Mouse (Mus musculus) forebrain, embryonic 12.5 days (tissue): ENCODE results near the gene Agbl4. TPM values are rescaled to one million over a fixed set of nuclear protein-coding genes. Genes with fewer than 3 reads are reported as not detected.

Experiments
- ATAC-seq: fragments of 200-750 bp; cut with Nextera tagmentation; 2 replicates; pipeline ENCODE4 v1.8.0; 2017; ENCODE audit warnings: moderate TSS enrichment; ENCODE audit not compliant: low FRiP score
- H3K27ac ChIP-seq: fragments of 300-500 bp; sonication (generic); 2 replicates; pipeline ENCODE4 v1.5.1; 2016; ENCODE audit warnings: mild to moderate bottlenecking
- H3K27me3 ChIP-seq: fragments of 300-500 bp; sonication (generic); 2 replicates; pipeline ENCODE4 v1.6.1; 2016; ENCODE audit warnings: mild to moderate bottlenecking
- H3K36me3 ChIP-seq: fragments of 300-500 bp; sonication (generic); replicated peaks from 2 replicates; pipeline ENCODE4 v1.6.1; 2016; ENCODE audit warnings: mild to moderate bottlenecking
- H3K4me1 ChIP-seq: fragments of 300-500 bp; sonication (generic); 2 replicates; pipeline ENCODE4 v1.6.1; 2016
- H3K4me2 ChIP-seq: fragments of 300-500 bp; sonication (generic); 2 replicates; pipeline ENCODE4 v1.6.1; 2016; ENCODE audit warnings: mild to moderate bottlenecking, moderate library complexity
- H3K4me3 ChIP-seq: fragments of 300-500 bp; sonication (generic); replicated peaks from 2 replicates; pipeline ENCODE4 v1.5.1; 2016; ENCODE audit warnings: mild to moderate bottlenecking
- H3K9ac ChIP-seq: fragments of 300-500 bp; sonication (generic); 2 replicates; pipeline ENCODE4 v1.6.1; 2016; ENCODE audit warnings: mild to moderate bottlenecking
- H3K9me3 ChIP-seq: fragments of 300-500 bp; sonication (generic); 2 replicates; pipeline ENCODE4 v1.6.1; 2016
- WGBS: fragments of 180-500 bp; shearing (Covaris S2); methylation state at CpG from one replicate; pipeline ENCODE4 v1.1.7; 2016; 5-methylcytosine and 5-hydroxymethylcytosine counted together
- polyA plus RNA-seq: library from polyadenylated mRNA; unstranded; fragments of >200 nt; fragmentation: Nextera tagmentation; extraction: Ambion mirVana; gene quantifications from 2 replicates; pipeline ENCODE4 v1.2.1, GENCODE M21; 2016

Agbl4 gene
- polyA plus RNA-seq, 1 experiment from 2014 or later: 1.9 TPM

DNA sequence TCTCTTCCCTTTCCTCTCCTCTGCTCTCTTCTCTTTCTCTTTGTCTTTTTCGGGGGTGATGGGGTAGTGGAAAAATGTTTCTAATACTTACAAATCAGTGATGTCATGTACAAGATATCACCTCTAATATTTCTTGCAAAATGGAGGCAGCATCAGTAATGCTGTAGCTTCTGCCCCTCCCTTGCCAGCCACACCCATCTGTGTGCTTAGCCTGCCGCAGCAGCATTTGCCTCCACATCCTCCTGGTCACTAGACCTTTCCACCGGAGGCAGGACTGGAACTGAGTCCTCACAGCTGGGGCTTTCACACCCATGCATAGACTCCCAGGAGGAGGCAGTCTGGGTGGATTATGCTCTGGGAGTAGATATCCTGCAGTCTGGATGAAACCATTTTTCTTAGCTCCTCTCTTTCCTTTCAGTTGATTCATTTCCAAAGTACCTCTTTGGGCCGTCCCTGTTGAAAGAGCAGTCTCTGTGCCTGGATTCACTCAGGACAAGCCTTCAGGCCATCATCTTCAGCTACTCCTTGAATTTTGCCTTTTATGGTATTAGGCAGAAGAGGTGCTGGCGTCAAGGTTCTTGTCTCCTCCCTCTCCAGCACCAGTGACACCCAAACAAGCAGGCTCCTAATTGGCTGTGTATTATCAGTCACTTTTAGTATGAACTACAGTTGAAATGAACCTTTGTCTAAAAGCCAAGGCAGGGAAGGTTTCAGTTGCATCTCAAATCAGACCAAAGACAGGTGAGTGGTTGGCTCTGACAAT, 1105.7 kb downstream of the Agbl4 start:
- H3K27ac ChIP-seq: no peak overlapping the region

DNA sequence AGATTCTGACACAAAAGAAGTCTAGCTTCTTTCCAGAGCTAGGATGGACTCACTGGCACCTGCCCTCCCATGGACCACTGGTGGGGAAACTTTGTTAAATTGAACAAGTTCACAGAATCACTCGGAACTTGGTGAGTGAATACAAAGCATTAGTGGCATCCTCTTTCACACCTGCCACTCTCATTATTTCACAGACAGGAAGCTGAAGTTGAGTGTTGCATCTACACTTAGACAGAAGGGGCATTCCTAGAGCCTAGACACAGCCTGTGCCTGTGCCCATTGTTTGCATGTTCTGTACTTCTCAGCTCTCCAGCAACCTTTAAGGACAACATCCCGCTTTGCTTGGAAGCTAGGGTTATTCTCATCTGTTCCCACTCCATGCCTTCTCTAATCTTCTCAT, 1107.5 kb downstream of the Agbl4 start:
- Histone ChIP-seq H3K27ac (no peak overlapping the region), H3K4me3 (no peak overlapping the region), H3K9me3 (no peaks in the 10 kb centered on the region), H3K4me2 (no peak overlapping the region), H3K36me3 (no peaks in the 10 kb centered on the region), H3K9ac (no peak overlapping the region), H3K4me1 (no peaks in the 10 kb centered on the region), H3K27me3 (no peaks in the 10 kb centered on the region)
- ATAC-seq: no peak
- WGBS: 82% methylated on average over 2 of the region's 2 CpGs

More for the DNA sequence above, 1105.7 kb downstream of the Agbl4 start:
- no peaks in the 10 kb centered on the region for H3K36me3 ChIP-seq
- 72% methylated on average over 5 of the region's 5 CpGs for WGBS
- H3K9me3 ChIP-seq: no peaks in the 10 kb centered on the region
- no peaks in the 10 kb centered on the region for H3K4me1 ChIP-seq
- H3K9ac ChIP-seq: no peak overlapping the region
- no peak overlapping the region for H3K4me2 ChIP-seq
- no peak for ATAC-seq
- no peaks in the 10 kb centered on the region for H3K27me3 ChIP-seq
- no peak overlapping the region for H3K4me3 ChIP-seq

DNA sequence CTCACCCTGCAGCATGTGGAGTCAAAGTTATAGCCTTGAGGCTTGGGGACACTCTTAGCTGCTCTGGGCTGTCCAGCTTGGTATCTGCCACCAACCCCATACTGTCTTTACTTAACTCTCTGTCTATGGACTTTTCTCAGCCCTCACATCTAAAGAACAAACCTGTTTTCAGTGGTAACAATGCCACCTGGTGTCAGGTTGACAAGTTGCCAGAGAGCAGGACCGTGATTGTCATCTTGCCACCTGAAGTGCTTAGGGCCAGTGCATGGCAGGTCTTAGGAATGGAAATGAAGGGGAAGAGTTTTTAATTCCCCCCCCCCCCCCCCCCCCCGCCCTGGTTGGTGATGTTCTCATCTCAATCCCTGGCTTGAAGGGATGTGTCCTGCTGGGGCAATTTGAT, 1112.7 kb downstream of the Agbl4 start:
- Histone ChIP-seq H3K27ac (no peak overlapping the region), H3K4me1 (no peaks in the 10 kb centered on the region), H3K4me3 (no peak overlapping the region), H3K27me3 (no peaks in the 10 kb centered on the region), H3K4me2 (no peak overlapping the region), H3K9me3 (no peaks in the 10 kb centered on the region), H3K9ac (no peak overlapping the region), H3K36me3 (no peaks in the 10 kb centered on the region)
- 18% methylated on average over 2 of the region's 2 CpGs for WGBS
- no peak for ATAC-seq

DNA sequence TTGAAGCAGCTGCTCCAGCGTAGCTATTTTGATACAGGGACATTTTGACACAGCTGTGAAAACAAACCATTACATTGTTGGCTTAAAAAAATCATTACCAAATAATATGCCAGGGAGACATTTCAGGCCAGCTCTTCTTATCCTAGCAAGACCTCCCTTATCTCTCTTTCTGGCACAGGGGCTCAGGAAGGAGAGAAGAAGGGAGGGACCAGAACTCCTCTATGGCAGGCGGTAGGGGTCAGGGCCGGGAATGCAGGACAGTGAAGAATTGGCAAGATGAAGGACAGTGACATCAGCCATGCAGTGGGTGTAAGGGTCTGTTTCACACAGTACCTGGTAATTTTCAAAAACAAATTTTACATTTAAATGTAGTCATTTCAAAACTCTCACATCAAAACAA, 1116.5 kb downstream of the Agbl4 start:
- Histone ChIP-seq H3K4me2 (no peak overlapping the region), H3K36me3 (no peaks in the 10 kb centered on the region), H3K4me3 (no peak overlapping the region), H3K27ac (no peak overlapping the region), H3K4me1 (peaks cover 7% of the 10 kb centered on the region; the same call in 1 of the 2 replicates), H3K27me3 (no peaks in the 10 kb centered on the region), H3K9ac (no peak overlapping the region), H3K9me3 (no peaks in the 10 kb centered on the region)
- ATAC-seq: no peak
- 77% methylated on average over 3 of the region's 3 CpGs for WGBS

GRCm38 (mm10) chr4:111516136-111516535, 1118.7 kb downstream of the Agbl4 start:
- Histone ChIP-seq H3K36me3 (no peaks in the 10 kb centered on the region), H3K4me3 (no peak overlapping the region), H3K9me3 (no peaks in the 10 kb centered on the region), H3K27ac (no peak overlapping the region), H3K4me1 (peaks cover 7% of the 10 kb centered on the region; the same call in 1 of the 2 replicates), H3K27me3 (no peaks in the 10 kb centered on the region), H3K4me2 (no peak overlapping the region), H3K9ac (no peak overlapping the region)
- 93% methylated on average over 2 of the region's 2 CpGs for WGBS
- ATAC-seq: no peak

DNA sequence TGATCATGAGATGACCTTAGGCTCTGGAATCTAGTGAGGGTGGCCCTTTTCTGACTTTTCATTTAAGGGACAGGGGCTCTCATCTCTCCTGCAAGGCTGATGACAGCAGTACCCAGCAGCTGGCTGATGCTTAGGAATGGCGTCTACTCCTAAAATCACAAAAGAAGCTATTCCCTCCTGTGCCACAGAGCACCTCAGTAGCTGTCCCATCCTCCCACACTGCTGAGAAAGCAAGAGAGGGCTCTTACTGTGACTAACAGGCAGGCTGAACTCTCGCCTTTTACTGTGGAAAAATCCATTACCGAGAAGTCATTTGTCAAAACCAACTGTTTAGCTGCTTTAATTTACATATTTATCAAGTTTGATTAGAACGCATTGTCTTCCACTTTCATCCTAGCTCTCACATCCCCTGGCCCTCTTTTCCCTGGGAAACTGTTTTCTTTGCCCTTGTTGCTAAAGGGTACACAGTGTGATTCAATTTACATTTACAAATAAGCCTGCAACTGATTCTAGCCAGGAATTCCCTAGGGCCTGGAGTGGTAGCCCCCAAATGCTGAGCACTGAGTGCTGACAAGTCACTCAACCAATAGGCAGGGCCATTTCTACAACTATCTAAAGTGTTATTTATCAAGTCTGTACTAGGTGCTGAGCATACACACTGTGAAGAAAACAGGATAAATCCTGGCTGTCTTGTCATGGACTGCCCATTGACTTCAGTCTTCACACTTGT, 1119.8 kb downstream of the Agbl4 start:
- H3K27ac ChIP-seq: no peak overlapping the region
- H3K36me3 ChIP-seq: no peaks in the 10 kb centered on the region
- H3K27me3 ChIP-seq: no peaks in the 10 kb centered on the region
- no peaks in the 10 kb centered on the region for H3K9me3 ChIP-seq
- ATAC-seq: no peak; the same call in 1 of the 2 replicates
- H3K9ac ChIP-seq: no peak overlapping the region
- H3K4me3 ChIP-seq: no peak overlapping the region
- peaks cover 7% of the 10 kb centered on the region; the same call in 1 of the 2 replicates for H3K4me1 ChIP-seq
- 34% methylated on average over 4 of the region's 4 CpGs for WGBS
- H3K4me2 ChIP-seq: no peak overlapping the region

DNA sequence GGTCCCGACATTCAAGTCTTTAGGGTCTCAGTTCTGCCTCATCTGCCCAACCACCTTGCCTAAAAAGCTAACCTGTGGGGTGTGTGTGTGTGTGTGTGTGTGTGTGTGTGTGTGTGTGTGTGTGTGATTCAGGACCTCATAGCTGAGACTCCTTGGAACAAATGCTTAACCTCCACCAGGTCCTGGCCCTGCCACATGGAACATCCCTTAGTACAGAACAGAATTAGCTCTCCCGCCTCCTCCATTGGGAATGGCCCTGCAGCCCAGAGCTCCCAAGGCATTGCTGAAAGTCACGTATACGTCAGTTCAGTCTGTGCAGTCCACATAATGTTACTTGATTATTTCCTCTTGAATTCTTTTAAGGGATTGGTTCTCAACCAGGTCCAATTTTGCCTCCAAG, 1120.7 kb downstream of the Agbl4 start:
- no peaks in the 10 kb centered on the region for H3K36me3 ChIP-seq
- no peaks in the 10 kb centered on the region for H3K9me3 ChIP-seq
- no peak for ATAC-seq
- H3K4me1 ChIP-seq: peaks cover 7% of the 10 kb centered on the region; the same call in 1 of the 2 replicates
- H3K4me3 ChIP-seq: no peak overlapping the region
- no peak overlapping the region for H3K4me2 ChIP-seq
- no peak overlapping the region for H3K27ac ChIP-seq
- H3K27me3 ChIP-seq: no peaks in the 10 kb centered on the region
- no peak overlapping the region for H3K9ac ChIP-seq
- 83% methylated on average over 4 of the region's 4 CpGs for WGBS

DNA sequence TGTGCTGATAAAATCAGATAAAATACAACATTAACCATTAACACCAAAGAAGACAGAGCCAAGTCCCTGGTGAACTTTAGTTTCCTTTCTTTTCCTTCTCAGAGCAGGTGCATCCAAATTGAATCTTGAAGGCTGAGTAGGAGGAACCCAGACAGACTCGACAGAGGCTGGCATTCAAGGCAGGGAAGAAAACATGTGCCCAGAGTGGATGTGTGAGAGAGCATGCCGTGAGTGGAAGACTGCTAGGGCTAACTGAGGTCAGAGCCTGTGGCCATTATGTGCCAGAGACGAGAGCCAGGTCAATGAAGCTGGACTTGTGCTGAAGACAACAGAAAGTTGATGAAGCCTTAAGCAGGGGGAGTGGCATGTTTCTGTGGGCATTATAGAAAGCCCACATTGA, 1121.8 kb downstream of the Agbl4 start:
- H3K4me1 ChIP-seq: peaks cover 7% of the 10 kb centered on the region; the same call in 1 of the 2 replicates
- no peak for ATAC-seq

GRCm38 (mm10) chr4:111520006-111520405, 1122.5 kb downstream of the Agbl4 start:
- ATAC-seq: no peak
- 85% methylated on average over 2 of the region's 2 CpGs for WGBS
- H3K4me3 ChIP-seq: no peak overlapping the region
- no peaks in the 10 kb centered on the region for H3K9me3 ChIP-seq
- peaks cover 7% of the 10 kb centered on the region; the same call in 1 of the 2 replicates for H3K4me1 ChIP-seq
- no peaks in the 10 kb centered on the region for H3K36me3 ChIP-seq
- H3K4me2 ChIP-seq: no peak overlapping the region
- no peaks in the 10 kb centered on the region for H3K27me3 ChIP-seq
- H3K27ac ChIP-seq: no peak overlapping the region
- no peak overlapping the region for H3K9ac ChIP-seq

More for the DNA sequence above, 1121.8 kb downstream of the Agbl4 start:
- Histone ChIP-seq H3K4me3 (no peak overlapping the region), H3K27me3 (no peaks in the 10 kb centered on the region), H3K9ac (no peak overlapping the region), H3K4me2 (no peak overlapping the region), H3K36me3 (no peaks in the 10 kb centered on the region), H3K9me3 (no peaks in the 10 kb centered on the region), H3K27ac (no peak overlapping the region)
- WGBS: 68% methylated on average over 3 of the region's 3 CpGs

- Histone ChIP-seq H3K9ac (no peak overlapping the region), H3K36me3 (no peaks in the 10 kb centered on the region), H3K27me3 (no peaks in the 10 kb centered on the region), H3K4me2 (no peak overlapping the region), H3K4me3 (no peak overlapping the region), H3K9me3 (no peaks in the 10 kb centered on the region), H3K27ac (no peak overlapping the region), H3K4me1 (no peaks in the 10 kb centered on the region)
- ATAC-seq: no peak
- WGBS: 73% methylated on average over 2 of the region's 2 CpGs
Measured at GRCm38 (mm10) chr4:111522974-111523373, 1125.5 kb downstream of the Agbl4 start.

DNA sequence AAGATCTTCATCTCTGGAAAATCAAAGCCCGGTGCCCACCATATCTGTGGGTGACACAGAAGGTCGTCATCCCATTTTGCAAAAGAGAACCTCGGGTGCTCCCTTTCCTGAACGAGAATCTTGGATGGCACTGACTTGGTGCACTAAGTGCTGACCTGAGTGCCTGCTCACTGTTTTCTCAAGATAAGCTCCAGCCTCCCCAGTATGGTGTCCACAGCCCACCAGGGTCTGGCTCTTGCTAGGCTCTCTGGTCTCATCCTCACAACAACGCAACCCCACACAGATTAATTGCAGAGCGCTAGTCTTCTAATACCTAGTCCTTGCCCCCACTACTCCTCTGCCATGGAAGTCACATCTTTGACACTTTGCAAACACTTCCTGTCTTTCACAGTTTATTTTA, 1131.5 kb downstream of the Agbl4 start:
- no peak for ATAC-seq
- Histone ChIP-seq H3K4me2 (no peak overlapping the region), H3K9ac (no peak overlapping the region), H3K36me3 (no peaks in the 10 kb centered on the region), H3K4me3 (no peak overlapping the region), H3K4me1 (no peaks in the 10 kb centered on the region), H3K9me3 (no peaks in the 10 kb centered on the region), H3K27ac (no peak overlapping the region), H3K27me3 (no peaks in the 10 kb centered on the region)
- 96% methylated on average over 6 of the region's 6 CpGs for WGBS

GRCm38 (mm10) chr4:111529996-111530395, 1132.5 kb downstream of the Agbl4 start:
- H3K4me3 ChIP-seq: no peak overlapping the region
- H3K9me3 ChIP-seq: no peaks in the 10 kb centered on the region
- no peak overlapping the region for H3K4me2 ChIP-seq
- no peak overlapping the region for H3K27ac ChIP-seq
- WGBS: 80% methylated on average over 4 of the region's 4 CpGs
- H3K4me1 ChIP-seq: no peaks in the 10 kb centered on the region
- no peaks in the 10 kb centered on the region for H3K27me3 ChIP-seq
- no peak overlapping the region for H3K9ac ChIP-seq
- no peak for ATAC-seq
- no peaks in the 10 kb centered on the region for H3K36me3 ChIP-seq
